Mouse (Mus musculus) intestine, postnatal 0 days (tissue): Measurements from ENCODE around the gene Arhgap24. TPM values are rescaled to one million over a fixed set of nuclear protein-coding genes. Genes with fewer than 3 reads are reported as not detected.
A peak's percentile ranks its signal among the peaks of the same experiment; 100 is the strongest.

ENCODE experiments used
- ATAC-seq: fragments of 200-750 bp; cut with Nextera tagmentation; 2 replicates; pipeline ENCODE4 v1.8.0; 2017; ENCODE audit warnings: mild to moderate bottlenecking, moderate TSS enrichment, moderate library complexity
- H3K27ac ChIP-seq: fragments of 300-500 bp; sonication (generic); 2 replicates; pipeline ENCODE4 v1.5.1; 2014; ENCODE audit warnings: mild to moderate bottlenecking, low read depth, low read length, moderate library complexity
- H3K27me3 ChIP-seq: fragments of 300-500 bp; sonication (generic); replicated peaks from 2 replicates; pipeline ENCODE4 v1.6.1; 2014; ENCODE audit warnings: low read length, mixed read lengths; ENCODE audit not compliant: control insufficient read depth, insufficient read depth
- H3K36me3 ChIP-seq: fragments of 300-500 bp; sonication (generic); 2 replicates; pipeline ENCODE4 v1.6.1; 2014; ENCODE audit warnings: mild to moderate bottlenecking, moderate library complexity; ENCODE audit not compliant: control insufficient read depth, insufficient read depth
- H3K4me1 ChIP-seq: fragments of 300-500 bp; sonication (generic); replicated peaks from 2 replicates; pipeline ENCODE4 v1.6.1; 2014; ENCODE audit warnings: antibody characterized with exemption, low read length, mixed read lengths; ENCODE audit not compliant: control insufficient read depth, insufficient read depth
- H3K4me2 ChIP-seq: fragments of 300-500 bp; sonication (generic); replicated peaks from 2 replicates; pipeline ENCODE4 v1.6.1; 2014; ENCODE audit warnings: low read depth, mild to moderate bottlenecking, moderate library complexity
- H3K4me3 ChIP-seq: fragments of 300-500 bp; sonication (generic); 2 replicates; pipeline ENCODE4 v1.5.1; 2014; ENCODE audit warnings: low read depth, low read length
- H3K9ac ChIP-seq: fragments of 300-500 bp; sonication (generic); 2 replicates; pipeline ENCODE4 v1.6.1; 2014; ENCODE audit warnings: mild to moderate bottlenecking, low read depth, low read length
- H3K9me3 ChIP-seq: fragments of 300-500 bp; sonication (generic); 2 replicates; pipeline ENCODE4 v1.6.1; 2016; ENCODE audit warnings: mixed run types; ENCODE audit not compliant: control insufficient read depth
- CTCF ChIP-seq: sonication (generic); IDR thresholded peaks from 2 replicates; pipeline ENCODE4 v1.5.1; 2016; ENCODE audit warnings: low read depth, mild to moderate bottlenecking, control low read depth, antibody characterized with exemption, moderate library complexity
- WGBS: fragments of 180-500 bp; shearing (Covaris S2); extraction: QIAGEN DNeasy Blood & Tissue Kit; methylation state at CpG from one replicate; pipeline ENCODE4 v1.1.7; 2014; 5-methylcytosine and 5-hydroxymethylcytosine counted together
- polyA plus RNA-seq: library from polyadenylated mRNA; unstranded; fragments of >200 nt; fragmentation: Nextera tagmentation; extraction: Ambion mirVana; gene quantifications from 2 replicates; pipeline ENCODE4 v1.2.1, GENCODE M21; 2015

Arhgap24 gene
- polyA plus RNA-seq, 1 experiment from 2014 or later = 7.6 TPM

DNA sequence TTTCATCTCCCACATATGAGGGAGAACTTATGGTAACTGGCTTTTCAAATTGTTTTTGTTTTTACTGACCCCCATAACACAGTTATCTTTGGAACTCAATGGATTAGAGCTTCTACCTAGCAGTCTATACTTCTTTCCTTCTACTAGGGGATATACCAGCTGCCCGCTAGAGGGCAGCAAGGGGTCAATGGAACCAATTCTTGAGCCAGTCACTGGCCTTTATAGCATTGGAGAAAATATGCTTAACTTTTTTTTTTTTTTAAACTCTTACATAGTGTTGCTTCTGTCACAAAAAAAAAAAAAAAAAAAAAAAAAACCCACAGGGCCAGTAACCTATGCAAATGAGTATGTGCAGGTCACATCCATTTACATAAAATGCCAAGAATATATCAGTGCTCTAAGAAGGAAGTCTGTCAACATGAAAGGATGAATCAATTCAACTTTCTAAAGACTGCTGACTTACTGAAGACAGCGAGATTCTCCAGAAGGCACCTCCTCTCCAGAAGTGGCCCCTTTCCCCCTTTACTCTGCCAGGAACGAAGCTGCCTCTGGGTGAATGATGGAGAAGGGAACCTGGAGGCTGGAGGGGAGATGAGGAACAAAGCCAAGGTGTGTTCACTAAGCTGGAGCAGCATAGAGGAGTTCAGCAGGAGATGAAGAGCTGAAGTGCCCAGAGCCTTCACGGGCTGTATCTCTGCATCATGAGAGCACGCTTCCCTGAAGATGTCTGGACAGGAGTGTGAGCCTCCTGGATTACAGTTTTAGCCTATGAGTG, 222.3 kb downstream of the Arhgap24 start:
- H3K9ac ChIP-seq = no peak overlapping the region
- ATAC-seq = no peak

DNA sequence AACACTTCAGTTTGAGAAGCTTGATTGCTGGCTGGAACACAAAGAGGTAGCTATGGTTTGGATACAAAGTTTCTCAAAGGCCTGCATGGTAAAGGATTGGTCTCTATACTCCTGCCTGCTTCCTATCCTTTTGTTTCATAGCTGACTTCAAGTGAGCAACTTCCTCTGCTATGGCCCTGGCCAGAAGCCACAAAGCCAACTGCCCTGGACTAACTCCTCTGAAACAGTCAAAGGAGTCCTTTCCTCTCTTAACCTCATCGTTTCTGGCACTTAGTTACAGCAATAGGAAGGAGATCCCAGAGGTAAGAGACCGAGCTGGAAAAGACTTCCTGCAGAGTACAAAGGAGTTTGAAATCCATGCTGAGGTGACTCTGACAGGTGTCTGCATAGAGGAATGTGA, 224.0 kb downstream of the Arhgap24 start:
- Histone ChIP-seq H3K9me3 (no peaks in the 10 kb centered on the region), H3K27me3 (no peaks in the 10 kb centered on the region), H3K36me3 (no peaks in the 10 kb centered on the region), H3K27ac (no peak overlapping the region), H3K4me3 (no peak overlapping the region), H3K4me2 (no peak overlapping the region), H3K4me1 (no peaks in the 10 kb centered on the region), H3K9ac (no peak overlapping the region)
- ATAC-seq = no peak
- TF ChIP-seq CTCF = no peak
- 44% methylated on average over 2 of the region's 2 CpGs for WGBS

More for the DNA sequence above, 222.3 kb downstream of the Arhgap24 start:
- Histone ChIP-seq H3K4me3 (no peak overlapping the region), H3K27ac (no peak overlapping the region), H3K9me3 (no peaks in the 10 kb centered on the region), H3K36me3 (no peaks in the 10 kb centered on the region), H3K4me1 (no peaks in the 10 kb centered on the region), H3K4me2 (no peak overlapping the region), H3K27me3 (no peaks in the 10 kb centered on the region)
- TF ChIP-seq CTCF = peak; percentile 82
- WGBS = 47% methylated on average over 5 of the region's 5 CpGs

DNA sequence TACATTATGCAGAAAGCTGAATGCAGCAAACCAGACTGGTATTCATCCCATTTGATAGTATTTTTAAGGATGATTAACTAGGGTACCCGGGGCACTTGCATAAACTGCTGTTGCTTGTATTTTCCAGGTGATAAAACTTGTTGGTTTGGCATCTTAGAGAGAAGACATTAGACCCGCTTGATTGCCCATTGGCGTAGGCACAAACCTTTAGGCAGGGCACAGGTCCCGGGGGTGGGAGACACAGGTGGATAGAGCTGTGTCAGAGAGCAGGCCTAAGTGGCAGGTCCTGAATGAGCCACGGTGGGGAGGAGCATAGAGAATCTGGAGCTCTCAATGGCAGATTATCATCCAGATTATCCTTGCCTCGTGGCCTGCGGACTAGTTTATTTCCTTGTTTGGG, 229.1 kb downstream of the Arhgap24 start:
- no peak overlapping the region for H3K4me2 ChIP-seq
- no peak overlapping the region for H3K27ac ChIP-seq
- H3K9ac ChIP-seq = no peak overlapping the region
- H3K4me3 ChIP-seq = no peak overlapping the region
- no peaks in the 10 kb centered on the region for H3K9me3 ChIP-seq
- ATAC-seq = no peak
- WGBS = 81% methylated on average over 7 of the region's 7 CpGs
- no peak for TF ChIP-seq CTCF
- H3K36me3 ChIP-seq = no peaks in the 10 kb centered on the region
- H3K4me1 ChIP-seq = no peaks in the 10 kb centered on the region
- no peaks in the 10 kb centered on the region for H3K27me3 ChIP-seq

DNA sequence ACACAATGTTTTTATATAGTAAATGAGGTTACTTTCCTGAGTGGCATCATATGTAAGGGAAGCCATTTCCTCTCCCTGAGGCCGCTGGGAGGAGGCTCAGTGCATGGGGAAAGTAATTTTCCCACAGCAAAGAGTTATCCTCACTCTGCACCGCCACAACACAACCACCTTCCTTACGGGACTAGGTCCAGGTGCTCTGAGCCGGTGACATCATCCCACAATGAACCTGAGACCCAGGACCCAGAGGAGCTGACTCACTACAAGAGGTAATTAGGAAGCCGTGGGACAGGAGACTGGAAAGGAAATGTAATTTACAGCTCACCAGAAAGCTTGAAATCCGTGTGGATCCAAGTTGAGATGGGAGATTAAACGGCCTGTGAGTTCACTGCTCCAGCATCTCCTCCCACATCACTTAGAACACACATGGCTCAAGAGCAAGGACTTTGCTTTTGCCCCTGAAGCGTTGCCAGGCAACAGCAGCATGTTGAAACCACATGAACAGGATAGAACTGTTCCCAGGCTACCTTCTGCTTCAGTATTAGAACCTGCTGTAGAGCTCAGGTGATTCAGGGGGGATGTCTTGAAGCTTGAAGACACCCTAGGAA, 238.3 kb downstream of the Arhgap24 start:
- Histone ChIP-seq H3K27ac (no peak overlapping the region), H3K9ac (no peak overlapping the region), H3K36me3 (no peaks in the 10 kb centered on the region), H3K4me3 (no peak overlapping the region), H3K27me3 (no peaks in the 10 kb centered on the region), H3K9me3 (no peaks in the 10 kb centered on the region), H3K4me2 (no peak overlapping the region), H3K4me1 (no peaks in the 10 kb centered on the region)
- 42% methylated on average over 8 of the region's 8 CpGs for WGBS
- no peak for ATAC-seq
- no peak for TF ChIP-seq CTCF

DNA sequence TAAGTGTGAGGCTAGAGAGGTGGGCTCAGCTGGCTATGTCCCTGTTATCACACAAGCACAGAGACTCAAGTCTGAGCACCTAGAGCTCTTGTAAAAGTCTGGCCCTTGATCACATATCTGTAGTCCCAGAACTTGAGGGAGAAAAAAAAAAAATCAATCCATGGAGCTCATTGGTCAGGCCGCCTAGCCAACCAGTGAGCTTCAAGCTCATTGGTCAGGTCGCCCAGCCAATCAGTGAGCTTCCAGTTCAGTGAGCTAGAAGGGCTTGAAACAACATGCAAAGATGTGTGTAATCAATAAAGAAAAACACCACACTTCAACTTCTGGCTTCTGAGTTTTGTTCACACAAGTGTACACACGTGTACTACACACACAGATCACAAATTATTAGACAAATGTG, 242.4 kb downstream of the Arhgap24 start:
- no peaks in the 10 kb centered on the region for H3K9me3 ChIP-seq
- 86% methylated on average over 3 of the region's 3 CpGs for WGBS
- no peak for TF ChIP-seq CTCF
- no peaks in the 10 kb centered on the region for H3K4me1 ChIP-seq
- ATAC-seq = no peak
- no peaks in the 10 kb centered on the region for H3K27me3 ChIP-seq
- no peak overlapping the region for H3K9ac ChIP-seq
- H3K4me2 ChIP-seq = no peak overlapping the region
- no peaks in the 10 kb centered on the region for H3K36me3 ChIP-seq
- H3K27ac ChIP-seq = no peak overlapping the region
- no peak overlapping the region for H3K4me3 ChIP-seq

DNA sequence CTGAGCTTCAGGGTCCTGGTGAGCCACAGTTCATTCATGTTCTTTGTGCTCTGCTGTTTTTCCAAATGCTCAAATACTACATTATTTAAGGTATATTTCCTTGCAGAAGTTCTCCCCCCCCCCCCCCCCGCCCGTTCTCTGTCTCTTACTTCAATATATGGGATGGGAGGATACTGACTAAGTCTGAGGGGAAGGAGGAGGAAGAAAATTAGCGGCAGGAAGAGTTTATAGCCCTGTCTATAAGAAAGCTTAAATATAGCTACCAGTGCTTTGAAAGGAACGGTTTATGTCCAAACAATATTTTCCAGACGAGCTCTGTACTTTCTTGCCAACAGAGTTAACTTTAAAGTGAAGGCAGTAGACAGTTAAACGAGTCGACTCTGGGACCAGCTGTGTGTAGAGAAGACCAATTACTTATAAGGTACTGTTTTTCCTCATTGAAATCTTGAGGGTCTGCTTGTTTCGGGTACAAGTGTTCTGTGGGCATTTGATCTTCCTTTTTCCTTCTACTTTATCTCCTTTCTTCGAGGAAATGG, 243.7 kb downstream of the Arhgap24 start:
- Histone ChIP-seq H3K27me3 (no peaks in the 10 kb centered on the region), H3K27ac (peak overlapping the region; percentile 8; the same call in 1 of the 2 replicates), H3K9ac (no peak overlapping the region), H3K4me1 (no peaks in the 10 kb centered on the region), H3K9me3 (no peaks in the 10 kb centered on the region), H3K4me2 (peak overlapping the region; percentile 40), H3K36me3 (no peaks in the 10 kb centered on the region), H3K4me3 (peak overlapping the region; percentile 36)
- 18% methylated on average over 9 of the region's 9 CpGs for WGBS
- no peak for ATAC-seq
- no peak for TF ChIP-seq CTCF
